Mouse (Mus musculus): Measurements from ENCODE around the gene Thap3. TPM values are rescaled to one million over a fixed set of nuclear protein-coding genes. Genes with fewer than 3 reads are reported as not detected.
A peak's percentile ranks its signal among the peaks of the same experiment; 100 is the strongest.
"Not testable (repeated sequence)": the region's sequence is repeated elsewhere in the genome, so short reads cannot be mapped to it uniquely, and the experiment has no call there.

The Thap3 gene
- polyA plus RNA-seq (2015; fragmentation: Nextera tagmentation; extraction: Ambion mirVana), result 37.8 and 38.3 TPM in 2 replicates

- ATAC-seq (ENCODE audit: low FRiP score), result peak; percentile 83
- peaks cover 34% of the 10 kb centered on the region for H3K4me1 ChIP-seq
- peaks cover 33% of the 10 kb centered on the region for H3K36me3 ChIP-seq
- H3K4me3 ChIP-seq (replicated peaks), result peak within 1 kb of the TSS; percentile 87
- under 1% methylated on average over 52 of the region's 54 CpGs for WGBS
- H3K27ac ChIP-seq (replicated peaks), result peak within 1 kb of the TSS; percentile 87
- peak within 1 kb of the TSS; percentile 77 for H3K4me2 ChIP-seq
- H3K9me3 ChIP-seq (replicated peaks), result no peaks in the 10 kb centered on the region
- no peaks in the 10 kb centered on the region for H3K27me3 ChIP-seq (replicated peaks)
- H3K9ac ChIP-seq (replicated peaks), result peak within 1 kb of the TSS; percentile 92
These were observed at the start of gene Thap3 for GRCm38 (mm10) chr4:151988342-151989109. Thap3 (minus strand) TSS chr4:151988997.

- H3K9ac ChIP-seq (replicated peaks), result peak within 1 kb of the TSS; percentile 85
- H3K9me3 ChIP-seq (replicated peaks), result no peaks in the 10 kb centered on the region
- peaks cover 25% of the 10 kb centered on the region for H3K36me3 ChIP-seq
- 56% methylated on average over 10 of the region's 10 CpGs for WGBS
- peak within 1 kb of the TSS; percentile 95 for H3K4me2 ChIP-seq
- peaks cover 20% of the 10 kb centered on the region for H3K4me1 ChIP-seq
- H3K27me3 ChIP-seq (replicated peaks), result no peaks in the 10 kb centered on the region
- H3K4me3 ChIP-seq (replicated peaks), result peak within 1 kb of the TSS; percentile 97
- no peak within 1 kb of the TSS; the same call in 1 of the 2 replicates for H3K27ac ChIP-seq (replicated peaks)
- no peak for ATAC-seq (ENCODE audit: low FRiP score)
These were observed 49.6 kb upstream of the Thap3 start, which contains the start of gene Tas1r1 for GRCm38 (mm10) chr4:152038225-152038984. Tas1r1 (minus strand) TSS chr4:152038568.

GRCm38 (mm10) chr4:152036464-152036863 lies 47.7 kb upstream of the Thap3 start:
- ATAC-seq (ENCODE audit: low FRiP score); H3K27ac ChIP-seq (replicated peaks); H3K27me3 ChIP-seq (replicated peaks); H3K9me3 ChIP-seq (replicated peaks); H3K4me2 ChIP-seq; H3K36me3 ChIP-seq; H3K4me3 ChIP-seq (replicated peaks); H3K9ac ChIP-seq (replicated peaks): not testable (repeated sequence)
- H3K4me1 ChIP-seq, result peaks cover 20% of the 10 kb centered on the region
- 91% methylated on average over 6 of the region's 6 CpGs for WGBS

- 92% methylated on average over 13 of the region's 13 CpGs for WGBS
- H3K36me3 ChIP-seq, result no peaks in the 10 kb centered on the region
- no peak overlapping the region for H3K4me2 ChIP-seq
- H3K9me3 ChIP-seq (replicated peaks), result no peaks in the 10 kb centered on the region
- H3K9ac ChIP-seq (replicated peaks), result no peak overlapping the region
- peaks cover 22% of the 10 kb centered on the region for H3K4me1 ChIP-seq
- H3K27me3 ChIP-seq (replicated peaks), result 0 out of 2 replicates have a peak, but pooled peaks cover 3% of the 10 kb centered on the region
- H3K4me3 ChIP-seq (replicated peaks), result no peak overlapping the region
- ATAC-seq (ENCODE audit: low FRiP score), result no peak
- H3K27ac ChIP-seq (replicated peaks), result no peak overlapping the region
These were observed 44.1 kb upstream of the Thap3 start for GRCm38 (mm10) chr4:152032922-152033321.

GRCm38 (mm10) chr4:152029997-152030396 lies 41.2 kb upstream of the Thap3 start:
- 0 out of 2 replicates have a peak, but pooled peaks cover 3% of the 10 kb centered on the region for H3K27me3 ChIP-seq (replicated peaks)
- no peaks in the 10 kb centered on the region for H3K9me3 ChIP-seq (replicated peaks)
- no peaks in the 10 kb centered on the region for H3K36me3 ChIP-seq
- H3K27ac ChIP-seq (replicated peaks), result no peak overlapping the region
- ATAC-seq (ENCODE audit: low FRiP score), result no peak
- 65% methylated on average over 4 of the region's 4 CpGs for WGBS
- peak overlapping the region; percentile 8; the same call in 1 of the 2 replicates for H3K4me3 ChIP-seq (replicated peaks)
- H3K4me1 ChIP-seq, result peaks cover 43% of the 10 kb centered on the region
- H3K4me2 ChIP-seq, result peak overlapping the region; percentile 29
- 0 out of 2 replicates have a peak overlapping the region, but pooled peaks have one; percentile 6 for H3K9ac ChIP-seq (replicated peaks)

GRCm38 (mm10) chr4:152029087-152029486 lies 40.3 kb upstream of the Thap3 start:
- no peak overlapping the region for H3K9ac ChIP-seq (replicated peaks)
- H3K4me1 ChIP-seq, result peaks cover 52% of the 10 kb centered on the region
- WGBS, result 44% methylated on average over 5 of the region's 5 CpGs

GRCm38 (mm10) chr4:152028456-152028855 lies 39.7 kb upstream of the Thap3 start:
- Histone ChIP-seq H3K4me3 (replicated peaks) (peak overlapping the region; percentile 82), H3K27me3 (replicated peaks) (0 out of 2 replicates have a peak, but pooled peaks cover 3% of the 10 kb centered on the region), H3K4me1 (peaks cover 59% of the 10 kb centered on the region), H3K9ac (replicated peaks) (peak overlapping the region; percentile 74; the same call in 1 of the 2 replicates), H3K4me2 (peak overlapping the region; percentile 99), H3K27ac (replicated peaks) (0 out of 2 replicates have a peak overlapping the region, but pooled peaks have one; percentile 82), H3K9me3 (replicated peaks) (no peaks in the 10 kb centered on the region), H3K36me3 (peaks cover 8% of the 10 kb centered on the region)
- WGBS, result 63% methylated on average over 15 of the region's 15 CpGs
- ATAC-seq (ENCODE audit: low FRiP score), result no peak

More at GRCm38 (mm10) chr4:152029087-152029486, 40.3 kb upstream of the Thap3 start:
- H3K4me3 ChIP-seq (replicated peaks), result peak overlapping the region; percentile 82
- 0 out of 2 replicates have a peak, but pooled peaks cover 3% of the 10 kb centered on the region for H3K27me3 ChIP-seq (replicated peaks)
- ATAC-seq (ENCODE audit: low FRiP score), result no peak
- no peaks in the 10 kb centered on the region for H3K9me3 ChIP-seq (replicated peaks)
- H3K36me3 ChIP-seq, result 0 out of 2 replicates have a peak, but pooled peaks cover 2% of the 10 kb centered on the region
- H3K4me2 ChIP-seq, result peak overlapping the region; percentile 99
- no peak overlapping the region for H3K27ac ChIP-seq (replicated peaks)

- Histone ChIP-seq H3K9me3 (replicated peaks) (no peaks in the 10 kb centered on the region), H3K36me3 (peaks cover 17% of the 10 kb centered on the region), H3K4me3 (replicated peaks) (peak within 1 kb of the TSS; percentile 82), H3K27ac (replicated peaks) (peak within 1 kb of the TSS; percentile 82), H3K4me2 (peak within 1 kb of the TSS; percentile 99), H3K4me1 (peaks cover 65% of the 10 kb centered on the region), H3K27me3 (replicated peaks) (0 out of 2 replicates have a peak, but pooled peaks cover 3% of the 10 kb centered on the region), H3K9ac (replicated peaks) (peak within 1 kb of the TSS; percentile 74)
- peak; percentile 98 for ATAC-seq (ENCODE audit: low FRiP score)
- WGBS, result under 1% methylated on average over 34 of the region's 35 CpGs
These were observed 38.7 kb upstream of the Thap3 start, which contains the start of gene Zbtb48 for GRCm38 (mm10) chr4:152027524-152027923. Zbtb48 (minus strand) TSS chr4:152027671.

- 3% methylated on average over 41 of the region's 41 CpGs for WGBS
- peak; percentile 64 for ATAC-seq (ENCODE audit: low FRiP score)
- Histone ChIP-seq H3K4me3 (replicated peaks) (peak overlapping the region; percentile 82), H3K9ac (replicated peaks) (peak overlapping the region; percentile 74), H3K4me2 (peak overlapping the region; percentile 99), H3K36me3 (peaks cover 23% of the 10 kb centered on the region), H3K27ac (replicated peaks) (peak overlapping the region; percentile 80), H3K4me1 (peaks cover 65% of the 10 kb centered on the region), H3K9me3 (replicated peaks) (no peaks in the 10 kb centered on the region), H3K27me3 (replicated peaks) (0 out of 2 replicates have a peak, but pooled peaks cover 3% of the 10 kb centered on the region)
These were observed 38.1 kb upstream of the Thap3 start for GRCm38 (mm10) chr4:152026751-152027508.

- Histone ChIP-seq H3K4me1 (peaks cover 58% of the 10 kb centered on the region), H3K36me3 (peaks cover 47% of the 10 kb centered on the region), H3K9me3 (replicated peaks) (no peaks in the 10 kb centered on the region), H3K27ac (replicated peaks) (no peak overlapping the region), H3K4me2 (no peak overlapping the region), H3K4me3 (replicated peaks) (no peak overlapping the region), H3K27me3 (replicated peaks) (no peaks in the 10 kb centered on the region), H3K9ac (replicated peaks) (no peak overlapping the region)
- ATAC-seq (ENCODE audit: low FRiP score), result no peak
- 93% methylated on average over 11 of the region's 11 CpGs for WGBS
These were observed 35.7 kb upstream of the Thap3 start for GRCm38 (mm10) chr4:152024525-152024924.

GRCm38 (mm10) chr4:152022506-152022905 lies 33.7 kb upstream of the Thap3 start:
- no peaks in the 10 kb centered on the region for H3K27me3 ChIP-seq (replicated peaks)
- 93% methylated on average over 8 of the region's 8 CpGs for WGBS
- ATAC-seq (ENCODE audit: low FRiP score), result no peak
- no peak overlapping the region for H3K27ac ChIP-seq (replicated peaks)
- no peak overlapping the region for H3K4me3 ChIP-seq (replicated peaks)
- H3K9me3 ChIP-seq (replicated peaks), result no peaks in the 10 kb centered on the region
- peaks cover 42% of the 10 kb centered on the region for H3K4me1 ChIP-seq
- H3K36me3 ChIP-seq, result peaks cover 61% of the 10 kb centered on the region
- H3K4me2 ChIP-seq, result no peak overlapping the region
- no peak overlapping the region for H3K9ac ChIP-seq (replicated peaks)

Data from neural tube, embryonic 15.5 days (tissue).